Comparison of ENCODE assay signal across 15 mouse cellular contexts in the genomic region with DNA sequence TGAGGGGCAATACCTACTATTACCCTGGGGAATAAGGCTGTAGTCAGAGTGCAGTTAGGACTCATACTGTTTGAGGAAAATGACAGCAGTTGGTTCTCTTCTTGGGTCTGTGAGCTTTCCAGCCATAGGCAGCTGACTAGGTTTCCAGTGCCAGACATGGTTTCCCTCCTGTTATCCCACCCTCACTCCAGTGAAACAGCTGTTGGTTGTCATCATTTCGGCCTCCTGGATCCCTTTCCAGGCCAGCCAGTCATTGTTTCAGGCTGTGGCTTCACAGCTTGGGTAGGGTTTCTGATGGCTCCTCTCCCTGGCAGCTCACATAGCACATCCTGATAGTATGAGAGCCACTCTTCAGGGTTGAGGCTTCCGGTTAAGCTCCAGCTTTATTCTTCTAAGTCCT.
DNase-seq lines count a peak whose midpoint lies in the region; TF ChIP-seq lines count a peak whose summit lies in the region.
"Had no signal": no experiment of that assay in that cellular context is flagged by ENCODE, and none has a peak within 500 bp of the region (broad histone marks: within the 10 kb centered on the region; RNA-seq: fewer than 3 reads in every experiment).

No protein-coding gene starts in this region.

- intact Hi-C loops in left cerebral cortex, postnatal 4 days (cut with DNase I) = no loop called here
- intact Hi-C loops in left cerebral cortex, adult 2 months (cut with DNase I) = no loop called here

- no peak overlapping the region for H3K4me2 ChIP-seq in myocyte (ENCODE audit: low read depth)
- H3K4me2 ChIP-seq: stomach, embryonic 15.5 days had no signal

- H3K36me3 ChIP-seq in myocyte (ENCODE audit: control insufficient read depth, insufficient read depth) = no peaks in the 10 kb centered on the region
- no peaks in the 10 kb centered on the region for H3K36me3 ChIP-seq in thymus, adult 2 months (ENCODE audit: control insufficient read depth, insufficient read depth, low read length)
- H3K36me3 ChIP-seq: forebrain, embryonic 10.5 days; stomach, embryonic 15.5 days had no signal

- peak; percentile 8 to 9 for DNase-seq in cerebellum, postnatal 14 days
- DNase-seq in cerebellum, adult 9-11 months = no peak
- DNase-seq in left cerebral cortex, postnatal 4 days = peak; percentile 28
- no peak for DNase-seq in left cerebral cortex, adult 2 months (ENCODE audit: extremely low spot score in 1 of 2, low spot score in 2 of 2)
- peak; percentile 8 for DNase-seq in lung, adult 2 months
- no peak for DNase-seq in thymus, adult 2 months
- no peak for DNase-seq in kidney, adult 8-10 months
- DNase-seq: cerebellum, postnatal 36 days; kidney, adult 18-20 months; layer of hippocampus, postnatal 36 days; spleen, adult 18-20 months had no signal

- 72% methylated on average over 2 of the region's 2 CpGs for WGBS in lung, adult 2 months
- WGBS in thymus, adult 2 months = 70% methylated on average over 2 of the region's 2 CpGs

- H3K27me3 ChIP-seq in myocyte (ENCODE audit: control insufficient read depth, insufficient read depth, insufficient read length) = no peaks in the 10 kb centered on the region
- no peaks in the 10 kb centered on the region for H3K27me3 ChIP-seq in thymus, adult 2 months (ENCODE audit: control insufficient read depth, insufficient read depth, low read length)
- H3K27me3 ChIP-seq: stomach, embryonic 15.5 days had no signal

- H3K27ac ChIP-seq in left cerebral cortex, adult 2 months = no peak overlapping the region
- no peak overlapping the region for H3K27ac ChIP-seq in thymus, adult 2 months (ENCODE audit: control insufficient read depth, insufficient read depth, low read length)
- H3K27ac ChIP-seq: forebrain, embryonic 10.5 days; liver, embryonic 14.5 days; stomach, embryonic 15.5 days had no signal

- no peak for TF ChIP-seq CTCF in left cerebral cortex, adult 2 months (IDR thresholded peaks at IDR 0.05)
- no peak for TF ChIP-seq CTCF in lung, adult 2 months (IDR thresholded peaks at IDR 0.05; ENCODE audit: insufficient read depth, low read length)
- TF ChIP-seq CTCF in thymus, adult 2 months (IDR thresholded peaks at IDR 0.05; ENCODE audit: borderline replicate concordance, control insufficient read depth, extremely low read depth, insufficient read depth, low read length, poor library complexity) = no peak

- H3K4me1 ChIP-seq in lung, adult 2 months (ENCODE audit: control insufficient read depth, insufficient read depth, low read length) = no peaks in the 10 kb centered on the region
- H3K4me1 ChIP-seq in thymus, adult 2 months (replicated peaks; ENCODE audit: control insufficient read depth, insufficient read depth, low read length) = no peaks in the 10 kb centered on the region
- H3K4me1 ChIP-seq: stomach, embryonic 15.5 days had no signal

- H3K4me3 ChIP-seq in left cerebral cortex, adult 2 months = no peak overlapping the region
- H3K4me3 ChIP-seq in lung, adult 2 months (replicated peaks; ENCODE audit: extremely low read depth, low read depth, low read length) = no peak overlapping the region
- no peak overlapping the region for H3K4me3 ChIP-seq in myocyte
- no peak overlapping the region for H3K4me3 ChIP-seq in thymus, adult 2 months (ENCODE audit: control insufficient read depth, insufficient read depth, low read length)
- H3K4me3 ChIP-seq: forebrain, embryonic 10.5 days; stomach, embryonic 15.5 days had no signal

- no peaks in the 10 kb centered on the region for H3K79me2 ChIP-seq in myocyte (ENCODE audit: control insufficient read depth, insufficient read depth)

- H3ac ChIP-seq in myocyte (ENCODE audit: control insufficient read depth, insufficient read length) = no peak overlapping the region

- TF ChIP-seq POLR2A in lung, adult 2 months (IDR thresholded peaks at IDR 0.05; ENCODE audit: borderline replicate concordance, extremely low read depth, low read depth, low read length) = no peak
- TF ChIP-seq POLR2A in myocyte (IDR thresholded peaks at IDR 0.05; ENCODE audit: insufficient read length, low read depth) = no peak
- no peak for TF ChIP-seq POLR2A in thymus, adult 2 months (IDR thresholded peaks at IDR 0.05; ENCODE audit: control insufficient read depth, extremely low read depth, insufficient read depth, low read length, poor library complexity)

TF ChIP-seq in myocyte, 11 proteins besides CTCF, POLR2A, EP300 and RAD21:
- TF ChIP-seq E2F4 (IDR thresholded peaks at IDR 0.05; ENCODE audit: insufficient read depth) (no peak), MYOD1 (IDR thresholded peaks at IDR 0.05; ENCODE audit: control insufficient read depth in 1 of 3, insufficient read length in 2 of 3, low read depth in 2 of 3) (peak; percentile 93 to 98 (median 97)), USF1 (IDR thresholded peaks at IDR 0.05; ENCODE audit: low read depth) (no peak), TCF12 (IDR thresholded peaks at IDR 0.05; ENCODE audit: insufficient read depth, poor library complexity, severe bottlenecking) (peak; percentile 49), MAX (IDR thresholded peaks at IDR 0.05; ENCODE audit: low read depth) (no peak), MYOG (IDR thresholded peaks at IDR 0.05; ENCODE audit: control insufficient read depth in 1 of 3, insufficient read depth in 1 of 3, insufficient read length in 2 of 3, low read depth in 2 of 3) (peak in 2 of 3 experiments; percentile 53 to 78), REST (IDR thresholded peaks at IDR 0.05; ENCODE audit: insufficient read depth, insufficient read length) (no peak), SRF (IDR thresholded peaks at IDR 0.05; ENCODE audit: control insufficient read depth, insufficient read length, low read depth) (no peak), TCF3 (IDR thresholded peaks at IDR 0.05; ENCODE audit: insufficient read length, low read depth) (no peak)

Comparison
In these comparisons a context has a peak if more than half of its experiments do, and no peak if none do; other contexts are left out.
1. DNase-seq: peak in cerebellum, postnatal 14 days (2 of 2), left cerebral cortex, postnatal 4 days (single experiment) and lung, adult 2 months (single experiment); none in cerebellum, adult 9-11 months (single experiment), left cerebral cortex, adult 2 months (0 of 2), thymus, adult 2 months (single experiment) and kidney, adult 8-10 months (0 of 2).